In the genomic region with DNA sequence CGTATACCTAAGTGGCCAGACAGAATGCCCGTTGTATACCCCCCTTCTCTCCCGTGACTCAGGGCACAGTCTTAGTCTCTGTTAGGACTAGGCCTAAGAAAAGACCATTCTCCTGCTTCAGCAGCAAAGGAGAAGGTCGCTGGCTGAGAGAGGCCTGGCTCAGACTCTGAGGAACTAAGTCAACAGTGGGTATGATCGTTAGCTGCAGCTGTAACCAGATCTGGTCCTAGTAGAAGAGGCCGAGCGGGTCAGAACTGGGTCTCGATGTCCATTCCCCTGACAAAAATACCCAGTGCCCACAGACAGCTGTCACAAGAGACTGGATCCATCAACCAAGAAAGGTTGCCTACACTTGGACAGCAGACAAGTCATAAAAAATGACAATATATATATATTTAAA, we compare ENCODE assay signal across 22 mouse cellular contexts. TPM values are rescaled to one million over a fixed set of nuclear protein-coding genes. Genes with fewer than 3 reads are reported as not detected.
DNase-seq lines count a peak whose midpoint lies in the region; ATAC-seq and TF ChIP-seq lines count a peak whose summit lies in the region.
"Had no signal": no experiment of that assay in that cellular context is flagged by ENCODE, and none has a peak within 500 bp of the region (broad histone marks: within the 10 kb centered on the region; RNA-seq: fewer than 3 reads in every experiment).

No protein-coding gene starts in this region.

- H3K9me3 ChIP-seq in heart, embryonic 13.5 days: no peaks in the 10 kb centered on the region
- H3K9me3 ChIP-seq in ES-Bruce4 (replicated peaks; ENCODE audit: control insufficient read depth, insufficient read depth, low read length, poor library complexity, severe bottlenecking): no peaks in the 10 kb centered on the region
- H3K9me3 ChIP-seq: embryonic facial prominence, embryonic 12.5 days; forebrain, embryonic 15.5 days; G1E; hindbrain, embryonic 15.5 days had no signal

- TF ChIP-seq CTCF in heart, adult 2 months (IDR thresholded peaks at IDR 0.05): no peak
- no peak for TF ChIP-seq CTCF in ES-Bruce4 (IDR thresholded peaks at IDR 0.05; ENCODE audit: low read depth, low read length)

- H3K9ac ChIP-seq in heart, embryonic 13.5 days: 0 out of 2 replicates have a peak overlapping the region, but pooled peaks have one; percentile 69
- no peak overlapping the region for H3K9ac ChIP-seq in heart, adult 2 months (ENCODE audit: low read depth, low read length)
- H3K9ac ChIP-seq in ES-Bruce4 (ENCODE audit: low read depth, poor library complexity, severe bottlenecking): no peak overlapping the region
- H3K9ac ChIP-seq: embryonic facial prominence, embryonic 12.5 days; forebrain, embryonic 15.5 days; hindbrain, embryonic 15.5 days had no signal

- H3K27ac ChIP-seq in heart, embryonic 13.5 days (replicated peaks): 0 out of 2 replicates have a peak overlapping the region, but pooled peaks have one; percentile 84
- H3K27ac ChIP-seq in heart, adult 2 months: no peak overlapping the region
- peak overlapping the region; percentile 18; the same call in 1 of the 2 replicates for H3K27ac ChIP-seq in ES-Bruce4 (ENCODE audit: insufficient read depth, low read length)
- H3K27ac ChIP-seq: embryonic facial prominence, embryonic 12.5 days; forebrain, embryonic 15.5 days; hindbrain, embryonic 15.5 days had no signal

- H3K4me1 ChIP-seq in heart, embryonic 13.5 days: peaks cover 49% of the 10 kb centered on the region
- H3K4me1 ChIP-seq in heart, adult 2 months (ENCODE audit: control insufficient read depth, insufficient read depth, low read length): peaks cover 7% of the 10 kb centered on the region
- peaks cover 12% of the 10 kb centered on the region for H3K4me1 ChIP-seq in ES-Bruce4 (ENCODE audit: control insufficient read depth, insufficient read depth, low read length)
- H3K4me1 ChIP-seq: embryonic facial prominence, embryonic 12.5 days; forebrain, embryonic 15.5 days; hindbrain, embryonic 15.5 days had no signal

- TF ChIP-seq POLR2A in heart, adult 2 months (IDR thresholded peaks at IDR 0.05; ENCODE audit: insufficient read depth, low read depth, low read length): no peak
- no peak for TF ChIP-seq POLR2A in ES-Bruce4 (IDR thresholded peaks at IDR 0.05; ENCODE audit: insufficient read depth, low read length)

- no peak for ATAC-seq in heart, embryonic 13.5 days (ENCODE audit: extremely low read depth, insufficient number of reproducible peaks, low FRiP score, low TSS enrichment)
- ATAC-seq: forebrain, embryonic 15.5 days; intestine, embryonic 16.5 days had no signal

- H3K36me3 ChIP-seq in heart, embryonic 13.5 days: peaks cover 64% of the 10 kb centered on the region
- H3K36me3 ChIP-seq in heart, adult 2 months (ENCODE audit: control insufficient read depth, insufficient read depth, low read length): no peaks in the 10 kb centered on the region
- no peaks in the 10 kb centered on the region for H3K36me3 ChIP-seq in ES-Bruce4 (ENCODE audit: control insufficient read depth, insufficient read depth, low read length, poor library complexity, severe bottlenecking)

- peak; percentile 29 to 42 for DNase-seq in gastrocnemius, adult 8-10 months (ENCODE audit: low spot score in 2 of 2)
- no peak for DNase-seq in gastrocnemius, postnatal 36 days
- no peak for DNase-seq in heart, adult 2 months
- no peak for DNase-seq in retina, embryonic 14.5 days (ENCODE audit: low spot score)
- DNase-seq: adrenal gland, adult 8-10 months; adrenal gland, postnatal 36 days; cerebellum, adult 11 months; cerebellum, adult 8-10 months; cerebellum, postnatal 14 days; kidney, adult 2 months had no signal

- no peaks in the 10 kb centered on the region for H3K79me2 ChIP-seq in heart, adult 2 months (replicated peaks; ENCODE audit: control insufficient read depth, insufficient read depth, low read length)

- no peak overlapping the region for H3K4me3 ChIP-seq in heart, embryonic 13.5 days
- H3K4me3 ChIP-seq in heart, adult 2 months: no peak overlapping the region
- no peak overlapping the region for H3K4me3 ChIP-seq in ES-Bruce4 (ENCODE audit: low read depth, low read length)
- H3K4me3 ChIP-seq: embryonic facial prominence, embryonic 12.5 days; forebrain, embryonic 15.5 days; hindbrain, embryonic 15.5 days had no signal

- no peak for TF ChIP-seq EP300 in heart, adult 2 months (IDR thresholded peaks at IDR 0.05; ENCODE audit: insufficient read depth, low read depth, low read length)
- no peak for TF ChIP-seq EP300 in ES-Bruce4 (IDR thresholded peaks at IDR 0.05; ENCODE audit: insufficient read depth, low read depth, low read length)

- H3K4me2 ChIP-seq in heart, embryonic 13.5 days: no peak overlapping the region
- H3K4me2 ChIP-seq: embryonic facial prominence, embryonic 12.5 days; forebrain, embryonic 15.5 days; hindbrain, embryonic 15.5 days had no signal

- H3K27me3 ChIP-seq in heart, embryonic 13.5 days (replicated peaks): no peaks in the 10 kb centered on the region
- no peaks in the 10 kb centered on the region for H3K27me3 ChIP-seq in heart, adult 2 months (ENCODE audit: control insufficient read depth, insufficient read depth, low read length)
- H3K27me3 ChIP-seq in ES-Bruce4 (ENCODE audit: control insufficient read depth, insufficient read depth, low read length, poor library complexity, severe bottlenecking): no peaks in the 10 kb centered on the region
- H3K27me3 ChIP-seq: embryonic facial prominence, embryonic 12.5 days; forebrain, embryonic 15.5 days; hindbrain, embryonic 15.5 days had no signal

- 85% methylated on average over 8 of the region's 8 CpGs for WGBS in heart, embryonic 13.5 days
- 95% methylated on average over 8 of the region's 8 CpGs for WGBS in heart, adult 2 months

- intact Hi-C loops in gastrocnemius, postnatal 36 days (cut with DNase I): no loop called here
- intact Hi-C loops in heart, adult 2 months (cut with DNase I): no loop called here

RNA-seq across cellular contexts. Expression of gene Smbd1, which starts 13.2 kb away (rescaled TPM):
- not detected for total RNA-seq in gastrocnemius, adult 8-10 months (2022)
- not detected for total RNA-seq in gastrocnemius, postnatal 36 days (2021)
- not detected in 2 replicates for polyA plus RNA-seq in heart, embryonic 13.5 days (2015; fragmentation: Nextera tagmentation; extraction: Ambion mirVana)
- not detected for total RNA-seq in heart, adult 2 months (2021)
- not detected in 2 replicates for polyA plus RNA-seq in heart, adult 2 months (2012; rRNA removed)
- polyA plus RNA-seq in ES-Bruce4 (2011; ENCODE audit: insufficient read depth, insufficient read length, low read depth, missing spikeins): not detected in 2 replicates
- total RNA-seq: adrenal gland, adult 8-10 months; adrenal gland, postnatal 36 days; common myeloid progenitor, adult 5-6 weeks; G1E; heart, postnatal 25 days had no signal
- polyA plus RNA-seq: embryonic facial prominence, embryonic 12.5 days; forebrain, embryonic 11.5 days; forebrain, embryonic 15.5 days; G1E; heart, embryonic 14.5 days; hindbrain, embryonic 11.5 days; hindbrain, embryonic 15.5 days; kidney, adult 2 months had no signal

RNA-seq across cellular contexts. Expression of gene Muc20, which starts 26.3 kb away (rescaled TPM):
- under 1 TPM; 0.34 to 0.70 (median 0.42) TPM for total RNA-seq in gastrocnemius, adult 8-10 months (2022)
- under 1 TPM; 0.18 to 0.22 TPM for total RNA-seq in gastrocnemius, postnatal 36 days (2021)
- 0.06 and 0.20 TPM in 2 replicates for polyA plus RNA-seq in heart, embryonic 13.5 days (2015; fragmentation: Nextera tagmentation; extraction: Ambion mirVana)
- under 1 TPM; 0.30 to 0.47 TPM for total RNA-seq in heart, adult 2 months (2021)
- polyA plus RNA-seq in heart, adult 2 months (2012; rRNA removed): 0.94 TPM in 1 of 2 replicates, not detected in the other
- polyA plus RNA-seq in ES-Bruce4 (2011; ENCODE audit: insufficient read depth, insufficient read length, low read depth, missing spikeins): not detected in 2 replicates
- total RNA-seq: adrenal gland, postnatal 36 days; common myeloid progenitor, adult 5-6 weeks had no signal
- polyA plus RNA-seq: embryonic facial prominence, embryonic 12.5 days; forebrain, embryonic 11.5 days; forebrain, embryonic 15.5 days; G1E; hindbrain, embryonic 11.5 days had no signal

RNA-seq across cellular contexts. Expression of gene Fyttd1, which starts 53.8 kb away (rescaled TPM):
- total RNA-seq in gastrocnemius, adult 8-10 months (2022): 100 to 1,000 TPM; 107 to 123 (median 116) TPM
- 10 to 100 TPM; 86.0 to 88.7 TPM for total RNA-seq in gastrocnemius, postnatal 36 days (2021)
- 102 and 116 TPM in 2 replicates for polyA plus RNA-seq in heart, embryonic 13.5 days (2015; fragmentation: Nextera tagmentation; extraction: Ambion mirVana)
- total RNA-seq in heart, adult 2 months (2021): 100 to 1,000 TPM; 101 to 108 TPM
- 13.4 and 22.5 TPM in 2 replicates for polyA plus RNA-seq in heart, adult 2 months (2012; rRNA removed)
- 116 and 124 TPM in 2 replicates for polyA plus RNA-seq in ES-Bruce4 (2011; ENCODE audit: insufficient read depth, insufficient read length, low read depth, missing spikeins)

RNA-seq across cellular contexts. Expression of gene Rubcn, which starts 54.1 kb away (rescaled TPM):
- total RNA-seq in gastrocnemius, adult 8-10 months (2022): 10 to 100 TPM; 22.4 to 29.0 (median 25.9) TPM
- total RNA-seq in gastrocnemius, postnatal 36 days (2021): 10 to 100 TPM; 23.9 to 25.4 TPM
- 24.2 and 26.5 TPM in 2 replicates for polyA plus RNA-seq in heart, embryonic 13.5 days (2015; fragmentation: Nextera tagmentation; extraction: Ambion mirVana)
- total RNA-seq in heart, adult 2 months (2021): 10 to 100 TPM; 27.6 to 30.0 TPM
- polyA plus RNA-seq in heart, adult 2 months (2012; rRNA removed): 44.1 and 59.3 TPM in 2 replicates
- polyA plus RNA-seq in ES-Bruce4 (2011; ENCODE audit: insufficient read depth, insufficient read length, low read depth, missing spikeins): 19.8 and 23.7 TPM in 2 replicates

Comparison
In these comparisons a context has a peak if more than half of its experiments do, and no peak if none do; other contexts are left out.
1. DNase-seq: peak in gastrocnemius, adult 8-10 months (2 of 2); none in gastrocnemius, postnatal 36 days (0 of 2), heart, adult 2 months (0 of 2) and retina, embryonic 14.5 days (single experiment).